Mouse (Mus musculus) ES-E14 (cell line): ENCODE data around the gene Ifi202b.

Source experiments
- HCFC1 ChIP-seq: IDR thresholded peaks from 2 replicates; pipeline ENCODE4 v1.6.1; 2012; ENCODE audit warnings: low read length, inconsistent platforms, borderline replicate concordance; ENCODE audit not compliant: insufficient read depth
- MAFK ChIP-seq: IDR thresholded peaks from 2 replicates; pipeline ENCODE4 v1.6.1; 2014; ENCODE audit warnings: mild to moderate bottlenecking, low read depth, low read length, inconsistent platforms; ENCODE audit not compliant: insufficient read depth
- ZC3H11A ChIP-seq: IDR thresholded peaks from 2 replicates; pipeline ENCODE4 v1.6.1; 2012; ENCODE audit warnings: low read depth, mild to moderate bottlenecking, inconsistent platforms, low read length, borderline replicate concordance

DNA sequence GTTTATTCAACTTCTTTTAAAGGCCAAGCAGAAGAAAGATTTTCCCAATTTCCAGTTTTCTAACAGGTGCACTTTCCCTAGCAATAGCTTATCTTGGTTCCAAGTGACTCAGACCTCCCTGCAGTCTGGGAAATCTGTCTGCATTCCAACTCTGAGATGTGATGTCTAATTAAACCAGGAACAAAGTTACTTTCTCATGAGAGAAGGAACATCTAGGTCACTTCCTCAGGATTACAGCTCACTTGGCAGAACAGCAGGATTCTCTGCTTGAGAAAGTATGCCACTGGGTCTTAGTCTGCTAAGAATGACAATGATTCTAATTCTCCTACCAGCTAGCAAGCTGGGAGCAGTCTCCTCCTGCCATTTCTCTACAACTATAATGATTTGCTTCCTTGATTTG lies 9.4 kb downstream of the Ifi202b start:
- TF ChIP-seq HCFC1 (no peak), ZC3H11A (no peak), MAFK (no peak)
